Mouse (Mus musculus): ENCODE measurements around the gene Myo9b.

DNA sequence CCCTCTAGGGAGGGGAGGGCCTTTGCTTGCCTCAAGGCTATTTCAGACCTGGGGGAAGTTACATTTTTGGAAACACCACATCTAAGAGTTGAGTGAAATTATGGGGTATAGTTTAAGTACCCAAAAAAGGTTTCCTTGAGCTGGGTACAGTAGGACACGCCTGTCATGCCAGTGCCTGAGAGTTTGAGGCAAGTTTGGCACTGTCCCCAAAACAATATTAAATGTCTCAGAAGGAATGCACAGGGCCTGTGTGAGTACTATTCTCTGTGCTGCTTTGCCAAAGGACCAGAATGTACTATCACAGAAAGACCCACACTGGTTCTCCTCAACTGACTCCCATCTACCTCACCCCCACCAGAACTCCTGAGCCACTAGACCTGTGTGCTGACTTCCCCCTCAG lies 31.1 kb downstream of the Myo9b start:
- TF ChIP-seq CTCF (IDR thresholded peaks at IDR 0.05; ENCODE audit: low read depth, low read length) = no peak
- no peak for TF ChIP-seq GATA2 (IDR thresholded peaks at IDR 0.05; ENCODE audit: borderline replicate concordance, low read depth, low read length)

Measured in G1E (cell line).